Mouse (Mus musculus) adrenal gland, adult (tissue): ENCODE measurements around the gene Zfhx3.

ENCODE experiments used
- DNase-seq, 2 experiments: peaks; one replicate each; pipeline ENCODE4 v3.0.0; 2022 to 2023; ENCODE audit warnings: low spot score in 1 of 2; ENCODE audit not compliant: inconsistent age in 2 of 2

Zfhx3 gene

DNA sequence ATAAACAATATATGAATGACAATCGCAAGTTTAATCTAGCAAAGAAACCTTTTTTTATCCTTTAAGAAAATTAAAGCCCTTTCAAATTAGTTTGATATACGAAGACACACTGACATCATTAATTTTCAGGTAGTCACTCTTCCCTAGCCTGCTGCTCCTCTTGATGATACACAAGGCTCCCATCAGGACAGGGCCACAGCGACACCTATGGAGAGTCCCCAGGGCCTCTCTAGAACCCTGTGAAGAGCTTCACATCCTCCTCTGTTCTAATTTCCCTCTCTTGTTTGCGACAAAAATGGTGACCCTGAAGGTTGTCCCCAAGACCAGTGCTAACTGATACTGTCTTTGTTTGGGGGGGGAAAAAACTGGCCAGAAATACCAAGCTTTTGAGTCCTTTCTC lies 144.5 kb downstream of the Zfhx3 start:
- peak; percentile 51 to 67 for DNase-seq

DNA sequence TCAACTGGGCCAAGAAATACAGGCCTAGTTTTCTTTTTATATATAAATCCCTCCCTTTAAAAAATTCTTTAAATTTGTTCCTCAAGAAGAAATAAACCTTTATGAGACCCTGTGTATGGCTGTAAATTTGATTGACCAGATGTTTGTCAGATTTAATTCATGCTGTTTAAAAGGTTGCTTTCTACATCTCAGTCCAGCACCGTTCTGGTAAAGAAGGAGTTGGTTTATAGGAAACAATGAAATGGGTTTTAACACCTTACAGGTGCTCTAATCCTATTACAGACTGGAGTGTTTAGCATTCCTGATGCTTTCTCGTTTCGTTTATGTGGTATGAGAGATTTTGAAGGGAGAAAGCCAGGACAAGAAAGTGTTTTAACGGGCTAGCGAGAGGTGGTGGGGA lies 147.2 kb downstream of the Zfhx3 start:
- DNase-seq: no peak

DNA sequence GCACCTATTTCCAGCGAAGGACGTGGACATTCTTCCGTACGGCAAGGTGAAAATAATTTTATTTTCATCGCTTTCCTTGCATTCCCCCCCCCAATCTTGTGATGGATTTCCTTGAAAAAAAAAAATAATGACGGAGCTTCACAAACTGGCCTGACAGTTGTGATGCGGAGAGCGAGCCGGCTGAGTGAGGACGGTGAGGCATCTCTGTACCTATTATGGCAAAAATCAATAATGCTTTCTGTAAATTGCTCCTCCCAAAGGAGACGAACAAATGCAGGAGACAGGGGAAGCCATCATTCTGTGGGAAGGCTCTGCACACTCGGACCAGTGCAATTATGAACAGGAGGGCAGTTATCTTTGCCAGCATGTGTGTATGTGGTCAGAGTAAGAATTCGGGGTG lies 156.2 kb downstream of the Zfhx3 start:
- no peak for DNase-seq

DNA sequence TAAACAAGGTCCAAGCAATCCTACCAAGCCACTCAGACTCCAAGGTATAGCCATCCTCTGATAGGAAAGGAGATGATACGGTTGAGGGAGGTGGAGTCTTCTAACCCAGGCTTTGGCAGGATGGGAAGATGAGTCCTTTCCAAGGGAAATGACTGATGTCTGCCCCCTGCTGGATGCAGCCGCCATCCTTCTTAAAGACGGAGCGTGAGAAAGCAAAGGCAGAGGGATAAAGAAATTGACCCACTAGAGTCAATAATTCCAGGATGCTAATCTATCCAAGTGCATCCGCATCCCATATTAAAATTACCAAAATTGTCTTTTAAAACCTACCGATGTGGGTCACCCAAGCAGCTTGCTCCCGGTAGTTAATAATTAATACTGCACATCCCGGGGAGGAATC lies 158.7 kb downstream of the Zfhx3 start:
- DNase-seq: peak; percentile 34 to 83

DNA sequence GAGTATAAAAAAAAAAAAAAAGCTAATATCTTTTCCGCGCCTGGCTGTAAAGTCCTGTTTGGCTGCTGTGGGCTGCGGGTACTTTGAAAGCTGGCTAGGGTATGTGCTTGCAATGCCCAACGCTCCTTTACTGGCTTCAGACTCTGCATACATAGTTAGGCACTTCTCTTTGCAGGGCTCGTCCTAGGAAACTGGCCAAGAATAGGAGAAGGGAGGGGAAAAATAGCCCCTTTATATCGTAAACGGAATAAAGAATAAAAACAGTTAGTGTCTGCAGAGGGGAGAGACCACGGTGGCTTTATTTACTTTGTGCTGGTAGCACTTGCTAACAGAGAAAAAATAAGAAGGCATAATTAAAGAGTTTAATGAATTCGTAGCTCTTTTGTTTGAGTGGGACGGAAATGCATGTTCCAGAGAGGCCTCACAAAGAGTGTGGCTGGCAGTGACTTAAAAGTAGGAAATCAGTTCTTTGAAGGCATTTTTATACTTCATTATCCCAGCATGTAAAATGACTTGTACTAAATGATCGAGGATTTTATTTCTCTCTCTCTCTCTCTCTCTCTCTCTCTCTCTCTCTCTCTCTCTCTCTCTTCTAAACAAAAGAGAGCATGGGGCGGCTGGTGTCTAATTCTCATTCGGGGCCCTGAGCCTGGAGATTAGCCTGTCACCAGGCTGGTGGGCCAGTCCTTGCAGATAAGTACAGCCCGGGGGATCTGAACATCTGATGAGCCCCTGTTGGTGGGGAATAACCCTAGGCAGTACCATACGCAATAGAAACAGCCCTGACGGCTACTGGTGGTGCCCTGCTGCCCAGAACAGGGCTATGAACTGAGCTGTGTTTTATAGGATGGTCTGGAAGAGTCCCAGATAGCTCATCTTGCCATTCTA lies 159.8 kb downstream of the Zfhx3 start:
- DNase-seq: no peak

DNA sequence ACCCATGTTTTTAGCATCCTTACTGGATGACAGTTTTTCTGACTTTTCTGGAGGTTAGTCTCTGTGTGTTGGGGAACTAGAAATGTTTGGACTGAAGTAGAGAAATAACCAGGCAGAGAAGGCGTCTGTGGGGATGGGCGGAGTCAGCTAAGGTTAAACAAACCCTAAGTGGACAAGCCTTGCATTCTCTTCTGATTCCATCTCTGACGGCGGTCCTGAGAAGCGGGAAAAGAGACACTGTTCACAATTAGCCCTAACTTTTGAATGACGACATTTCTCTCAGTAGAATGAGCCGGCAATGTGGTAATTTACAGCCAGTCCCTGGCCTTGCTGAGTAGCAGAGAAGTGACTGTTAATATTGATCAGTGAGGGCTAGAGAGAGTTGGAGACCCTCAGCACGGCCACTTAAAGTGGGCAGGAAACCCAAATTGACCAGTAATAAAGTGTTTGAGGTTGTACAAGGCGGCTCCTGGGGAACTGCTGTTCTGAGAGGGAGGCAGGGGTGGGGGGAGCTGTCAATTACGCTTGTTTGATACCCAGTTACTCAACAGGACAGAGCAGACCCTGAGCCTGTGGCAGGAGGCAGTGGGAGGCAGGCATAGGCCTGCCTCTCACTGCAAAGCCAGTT lies 162.1 kb downstream of the Zfhx3 start:
- DNase-seq: no peak

DNA sequence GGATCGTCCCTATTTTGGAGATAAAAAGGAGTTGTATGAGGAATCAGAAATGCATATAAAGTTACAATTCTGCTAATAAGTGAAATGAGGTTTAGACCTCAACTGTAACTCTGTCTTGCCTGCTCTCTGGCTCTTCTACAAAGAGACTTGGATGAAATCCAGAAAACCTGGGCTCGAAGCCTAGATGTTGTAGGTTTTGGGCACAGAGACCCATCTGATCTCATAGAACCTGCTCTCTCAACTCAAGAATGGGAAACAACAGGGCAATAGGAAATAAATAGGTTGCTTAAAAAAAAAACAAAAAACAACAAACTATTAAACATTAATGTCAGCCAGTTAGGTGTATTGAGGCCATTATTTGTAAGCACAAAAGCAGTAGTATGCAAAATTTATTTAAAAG lies 182.6 kb downstream of the Zfhx3 start:
- DNase-seq: peak in 1 of 2 experiments; percentile 37

DNA sequence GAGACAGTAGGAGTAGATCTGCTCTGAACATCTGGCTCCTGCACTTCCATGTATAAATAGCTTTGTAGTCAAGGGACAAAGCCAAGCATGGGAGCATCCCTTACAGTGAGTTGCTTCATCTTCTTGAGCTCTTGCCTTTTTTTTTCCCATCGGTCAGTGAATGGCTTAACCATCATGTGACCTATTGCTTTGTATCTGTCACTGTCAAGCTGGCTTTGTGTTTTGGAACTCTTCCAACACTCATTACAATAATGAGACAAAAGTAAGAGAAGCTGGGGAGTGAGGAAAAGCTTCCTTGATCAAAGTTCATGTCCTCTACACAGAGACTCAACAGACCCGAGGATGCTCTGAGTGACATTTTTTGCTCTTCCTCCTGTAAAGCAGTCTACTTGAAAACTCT lies 183.0 kb downstream of the Zfhx3 start:
- DNase-seq: no peak

DNA sequence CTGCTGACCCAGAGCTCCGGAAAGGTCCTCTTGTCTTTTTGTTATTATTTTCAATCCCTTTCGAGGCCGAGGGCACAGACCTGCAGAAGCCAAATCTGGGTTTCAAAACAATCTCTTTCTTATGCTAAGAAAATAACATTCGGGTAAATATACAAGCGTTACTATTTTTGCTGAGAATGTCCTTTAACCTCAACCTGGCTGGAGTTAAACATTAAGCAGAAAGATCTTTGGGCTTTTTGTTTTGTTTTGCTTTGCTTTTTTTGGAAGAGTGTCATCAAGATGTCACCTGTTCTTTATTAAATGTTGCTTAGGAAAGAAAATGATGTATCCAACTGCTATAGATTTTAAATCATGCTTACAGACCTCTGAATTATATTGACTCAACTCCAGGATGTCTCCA lies 204.1 kb downstream of the Zfhx3 start:
- DNase-seq: no peak

DNA sequence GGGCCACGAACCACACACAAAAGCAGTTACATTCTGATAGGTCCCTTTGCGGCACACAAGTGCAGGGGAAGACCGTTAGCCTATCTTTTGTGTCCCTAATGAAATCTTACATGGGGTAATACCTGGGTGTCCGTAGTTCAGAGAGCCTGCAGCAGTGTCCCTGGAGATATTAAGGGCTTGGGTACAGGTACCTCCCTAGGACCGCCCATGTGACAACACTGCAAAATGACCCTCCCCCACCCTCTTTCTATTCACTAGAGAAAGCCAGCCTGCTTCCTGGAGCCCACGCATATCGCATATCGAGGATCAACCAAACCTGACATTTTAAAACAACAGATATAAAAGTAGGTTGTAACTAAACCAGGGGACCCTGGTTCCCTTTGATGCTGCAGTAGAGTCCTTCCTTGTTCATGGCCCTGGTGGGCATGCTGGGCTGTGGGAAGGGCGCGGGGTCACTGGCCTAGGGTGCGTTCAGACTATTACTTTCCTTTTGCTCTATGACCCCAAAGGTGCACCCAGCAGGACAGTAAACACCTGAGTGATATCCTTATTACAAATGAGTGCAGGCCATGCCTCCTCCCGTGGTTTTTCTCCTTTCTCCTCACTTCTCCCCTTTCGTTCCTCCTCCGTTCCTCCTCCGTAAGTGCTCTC lies 206.3 kb downstream of the Zfhx3 start:
- no peak for DNase-seq

DNA sequence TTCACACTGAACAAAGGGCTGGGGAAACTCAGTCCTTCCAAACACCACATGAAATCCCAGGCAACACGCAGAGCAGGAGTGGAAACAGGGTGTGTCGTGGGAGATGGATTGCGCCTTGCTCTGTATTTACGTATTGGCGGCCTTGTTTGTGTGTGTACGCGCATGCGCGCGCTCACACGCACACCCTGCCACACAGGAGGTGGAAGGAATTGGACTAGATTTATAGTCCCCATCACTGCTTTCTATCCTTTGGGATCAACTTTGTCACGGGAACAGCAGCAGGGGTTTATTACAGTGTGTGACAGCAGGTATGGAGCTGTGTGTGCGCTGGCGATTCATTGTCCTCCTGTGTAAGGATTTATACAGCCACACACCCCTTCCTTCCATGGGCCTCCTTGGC lies 228.4 kb downstream of the Zfhx3 start:
- no peak for DNase-seq

DNA sequence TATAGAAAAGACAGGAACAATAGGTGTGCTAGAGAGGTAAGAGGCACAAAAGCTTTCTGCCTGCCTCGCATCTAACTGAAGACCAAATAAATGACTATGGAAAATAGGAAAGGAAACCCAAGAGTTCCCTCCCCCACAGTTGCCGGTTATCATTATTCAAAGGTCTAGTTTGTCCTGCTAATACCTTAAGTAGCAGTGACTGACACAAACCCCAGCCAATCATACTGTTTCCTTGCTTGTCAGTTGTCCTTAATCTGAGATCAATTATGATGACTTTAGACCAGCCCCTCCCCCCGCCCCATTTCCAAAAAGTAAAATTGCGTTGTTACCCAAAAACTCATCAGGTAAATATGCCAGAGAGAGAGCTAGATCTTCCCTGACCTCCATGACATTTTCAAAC lies 240.9 kb downstream of the Zfhx3 start:
- DNase-seq: no peak

DNA sequence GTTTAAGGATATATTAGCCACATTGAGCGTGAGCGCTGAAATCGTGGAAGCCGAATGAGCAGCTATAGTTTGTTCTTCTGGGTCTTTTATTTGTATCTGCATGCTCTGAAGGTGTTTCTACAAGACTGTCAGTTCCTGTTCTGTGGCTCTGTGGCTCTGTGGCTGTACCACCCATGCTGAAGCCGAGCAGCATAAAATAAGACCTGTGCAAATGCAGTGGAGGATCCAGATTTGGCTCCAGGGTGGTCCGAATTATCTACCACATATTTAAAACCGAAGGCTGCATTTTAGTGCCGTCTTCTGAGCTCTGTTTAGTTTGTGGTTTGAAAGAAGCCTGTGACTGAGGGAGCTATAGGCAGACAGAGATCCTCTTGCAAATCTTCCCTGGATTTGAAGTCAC lies 241.5 kb downstream of the Zfhx3 start:
- DNase-seq: no peak

DNA sequence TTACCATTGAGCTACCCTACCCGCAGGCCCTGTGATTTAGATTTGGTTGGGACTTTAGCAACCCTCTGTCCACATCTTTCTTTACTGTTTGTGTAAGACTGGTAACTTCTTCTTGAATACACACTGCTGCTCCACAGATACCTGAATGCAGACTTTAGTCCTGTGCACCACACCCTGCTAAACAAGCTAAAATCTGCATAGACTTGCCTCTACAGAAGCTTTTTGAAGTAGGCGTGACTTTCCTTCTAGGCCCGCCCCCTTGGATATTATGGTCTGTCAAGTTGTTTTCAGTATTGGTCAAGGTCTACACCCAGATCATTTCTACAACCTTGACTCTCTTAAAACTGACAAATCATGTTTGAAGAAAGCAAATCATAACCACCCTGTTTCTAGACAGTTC lies 243.8 kb downstream of the Zfhx3 start:
- peak in 1 of 2 experiments; percentile 56 for DNase-seq

DNA sequence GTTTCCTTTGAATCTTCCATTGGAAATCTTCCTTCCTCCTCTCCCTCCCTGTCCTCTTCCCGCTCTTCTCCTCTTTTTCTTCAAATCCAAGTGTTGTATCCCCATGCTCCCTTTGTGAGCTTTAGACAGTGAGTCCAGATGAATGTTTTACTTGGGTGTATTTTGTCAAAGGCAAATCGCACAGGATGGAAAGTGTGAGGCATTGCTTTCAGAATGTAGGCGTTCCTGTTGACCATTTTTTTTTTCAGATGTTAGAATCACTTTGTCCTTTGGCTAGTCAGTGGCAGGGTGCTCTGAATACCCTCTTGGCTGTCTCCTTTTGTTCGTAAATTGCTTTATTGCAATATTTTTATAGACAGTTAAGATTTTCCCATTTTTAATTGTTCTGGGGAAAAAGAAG lies 245.6 kb downstream of the Zfhx3 start:
- no peak for DNase-seq

DNA sequence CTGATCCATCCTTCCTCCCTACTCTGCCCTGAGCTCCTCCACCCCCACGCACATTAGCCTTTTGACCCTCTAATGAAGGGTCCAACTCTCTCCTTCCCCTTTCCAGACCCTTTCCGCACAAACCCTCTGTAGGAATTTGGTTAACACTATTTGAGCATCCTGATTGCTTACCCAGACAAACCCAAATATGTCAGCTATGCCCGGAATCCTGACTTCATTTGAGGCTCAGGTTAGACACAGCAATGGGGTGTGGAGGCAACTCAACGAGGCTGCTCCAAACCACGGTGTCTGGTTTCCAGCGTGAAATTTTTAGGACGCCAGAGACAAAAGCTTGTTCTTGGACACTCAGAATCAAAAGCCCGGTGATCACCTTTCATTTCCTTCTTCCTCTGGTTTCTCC lies 252.1 kb downstream of the Zfhx3 start:
- no peak for DNase-seq

DNA sequence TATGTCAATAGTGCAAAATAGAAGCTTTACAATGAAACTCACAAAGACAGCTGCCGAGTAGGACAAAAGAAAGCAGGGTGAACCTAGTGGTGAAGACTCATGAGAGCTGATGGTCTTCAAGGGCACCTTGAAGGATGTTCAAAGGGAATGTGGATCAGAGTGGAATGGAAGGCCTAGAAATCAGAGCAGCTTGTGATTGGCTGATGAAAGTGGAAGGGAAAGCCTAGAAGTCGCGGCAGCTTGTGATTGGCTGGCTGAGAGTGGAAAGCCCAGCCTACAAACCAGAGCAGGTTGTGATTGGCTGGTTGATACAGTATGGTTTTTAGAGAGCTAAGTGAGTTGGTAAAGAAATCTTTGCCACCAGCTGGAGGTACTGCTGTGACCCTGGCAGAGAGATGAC lies 272.6 kb downstream of the Zfhx3 start:
- no peak for DNase-seq

DNA sequence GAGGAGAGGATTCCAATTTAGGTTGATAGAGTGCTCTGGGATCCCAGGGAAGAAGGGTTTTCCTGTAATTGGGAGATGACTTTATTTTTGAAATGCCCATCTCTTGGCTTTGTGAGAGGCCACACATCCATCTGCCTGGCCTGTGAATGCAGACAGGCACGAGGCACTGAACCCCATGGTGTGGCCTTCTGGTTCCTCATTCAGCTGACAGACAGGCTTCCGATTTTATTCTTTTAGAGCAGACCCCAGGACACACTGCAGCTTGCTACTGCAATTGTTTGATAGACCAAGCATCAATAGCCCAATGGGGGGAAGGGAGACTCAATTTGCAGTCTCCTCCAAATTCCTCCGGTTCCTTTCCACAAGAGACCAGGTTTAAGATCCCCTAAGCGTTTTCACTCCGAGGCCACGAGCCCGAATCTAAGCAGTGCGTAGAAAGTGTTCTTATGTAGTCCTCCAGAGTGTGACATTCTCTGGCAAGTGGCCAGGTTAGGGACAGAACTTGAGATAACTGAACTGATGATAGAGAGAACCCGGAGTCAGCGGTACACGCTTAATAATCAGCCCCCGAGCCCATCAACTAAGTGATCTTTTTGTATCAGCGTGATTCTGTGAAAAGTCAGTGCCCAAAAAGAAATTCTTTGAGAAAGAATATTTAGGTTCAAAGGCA lies 275.9 kb downstream of the Zfhx3 start:
- peak; percentile 27 to 45 for DNase-seq

DNA sequence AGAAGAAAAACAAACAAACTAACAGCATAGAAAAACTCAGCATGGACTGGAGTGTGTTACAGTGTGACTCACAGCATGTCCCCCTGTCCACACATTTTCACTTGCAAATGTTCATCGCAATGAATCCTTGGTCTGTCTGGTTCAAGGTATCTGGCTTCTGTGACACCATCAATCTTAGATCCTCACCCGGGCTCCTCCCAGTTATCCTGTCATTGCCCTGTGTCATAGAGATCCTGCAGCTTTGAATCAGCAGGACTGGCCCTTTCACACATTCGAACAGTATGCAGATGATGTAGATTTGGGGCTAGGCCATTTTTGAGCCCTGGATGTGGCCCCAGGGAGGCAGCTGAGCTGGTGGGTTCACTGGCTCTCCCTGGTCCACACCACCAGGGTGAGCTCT lies 278.1 kb downstream of the Zfhx3 start:
- peak; percentile 27 to 81 for DNase-seq

DNA sequence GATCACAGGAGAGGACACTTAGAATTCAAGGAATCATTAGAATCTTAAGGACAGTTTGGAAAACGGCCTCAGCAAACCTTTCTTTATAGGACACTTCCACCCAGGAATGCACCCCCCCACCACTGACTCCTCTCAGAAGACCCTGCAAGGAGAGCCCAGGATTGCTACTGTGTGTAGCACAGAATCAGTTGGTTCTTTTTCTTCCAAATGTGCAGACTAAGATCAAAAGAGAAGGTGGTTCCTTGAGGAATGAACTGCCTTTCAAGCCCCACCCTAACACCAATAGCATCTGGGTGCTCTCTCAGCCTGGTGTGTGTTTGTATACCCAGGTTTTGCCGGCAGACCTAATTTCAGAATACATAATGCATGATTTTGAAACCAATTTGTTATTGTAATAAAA lies 279.6 kb downstream of the Zfhx3 start:
- no peak for DNase-seq

DNA sequence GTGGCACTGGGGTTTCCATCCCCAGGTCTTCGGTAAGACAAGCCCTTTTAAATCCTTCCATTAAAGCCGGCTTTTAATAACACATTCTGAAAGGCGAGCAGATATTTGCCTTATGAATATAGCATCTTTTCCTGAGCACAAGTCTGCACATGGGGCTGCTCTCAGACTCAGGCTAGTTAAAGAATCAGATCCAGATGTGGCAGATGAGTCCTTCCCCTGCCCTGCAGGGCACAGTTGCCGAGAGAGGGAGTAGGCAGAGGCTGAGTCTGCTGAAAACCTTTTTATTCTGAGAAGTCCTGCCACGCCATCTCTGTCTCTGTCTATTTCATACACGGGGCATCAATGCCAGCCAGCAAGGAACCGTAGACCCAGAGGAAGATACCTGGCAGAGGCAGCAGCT lies 289.9 kb downstream of the Zfhx3 start:
- no peak for DNase-seq

DNA sequence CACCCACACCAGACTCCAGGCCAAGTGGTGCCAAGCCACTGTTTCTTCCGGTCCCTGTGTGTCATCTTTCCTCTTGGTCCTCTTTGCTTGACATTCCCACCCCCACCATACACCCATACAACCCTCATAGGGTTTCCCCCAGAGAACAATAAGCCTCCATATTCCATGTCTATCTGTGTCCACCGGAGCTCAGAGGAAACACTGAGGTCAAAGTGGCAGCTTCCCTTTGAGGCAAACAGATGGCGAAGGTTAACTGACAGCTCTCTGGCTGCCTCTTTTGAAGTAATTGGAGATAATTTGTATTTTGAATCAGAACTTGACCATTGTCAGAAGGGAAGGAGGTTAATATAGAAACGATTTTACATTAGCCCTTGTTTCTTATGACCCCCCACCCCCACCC lies 292.0 kb downstream of the Zfhx3 start:
- no peak for DNase-seq
